Mouse (Mus musculus) neural tube, embryonic 11.5 days (tissue): ENCODE data around the gene Gng7. TPM values are rescaled to one million over a fixed set of nuclear protein-coding genes. Genes with fewer than 3 reads are reported as not detected.
"Not testable (repeated sequence)": the region's sequence is repeated elsewhere in the genome, so short reads cannot be mapped to it uniquely, and the experiment has no call there.

Experiments used
- ATAC-seq: fragments of 200-750 bp; cut with Nextera tagmentation; 2 replicates; pipeline ENCODE4 v1.8.0; 2017; ENCODE audit warnings: moderate number of reproducible peaks, mild to moderate bottlenecking, moderate TSS enrichment, moderate library complexity; ENCODE audit not compliant: insufficient read depth, low FRiP score, low TSS enrichment
- DNase-seq: peaks from one replicate; pipeline ENCODE4 v3.0.0-alpha.2; 2015; ENCODE audit warnings: low spot score
- H3K27ac ChIP-seq: fragments of 300-500 bp; sonication (generic); 2 replicates; pipeline ENCODE4 v1.5.1; 2014; ENCODE audit warnings: low read depth, mild to moderate bottlenecking, low read length
- H3K27me3 ChIP-seq: fragments of 300-500 bp; sonication (generic); 2 replicates; pipeline ENCODE4 v1.6.1; 2014; ENCODE audit warnings: mild to moderate bottlenecking, low read length, mixed read lengths; ENCODE audit not compliant: control insufficient read depth, insufficient read depth
- H3K36me3 ChIP-seq: fragments of 300-500 bp; sonication (generic); 2 replicates; pipeline ENCODE4 v1.6.1; 2014; ENCODE audit warnings: mild to moderate bottlenecking, low read length, moderate library complexity, mixed read lengths; ENCODE audit not compliant: control insufficient read depth, insufficient read depth
- H3K4me1 ChIP-seq: fragments of 300-500 bp; sonication (generic); 2 replicates; pipeline ENCODE4 v1.6.1; 2014; ENCODE audit warnings: low read length, mixed read lengths; ENCODE audit not compliant: control insufficient read depth, insufficient read depth
- H3K4me2 ChIP-seq: fragments of 300-500 bp; sonication (generic); 2 replicates; pipeline ENCODE4 v1.6.1; 2014; ENCODE audit warnings: low read depth, mild to moderate bottlenecking, moderate library complexity
- H3K4me3 ChIP-seq: fragments of 300-500 bp; sonication (generic); 2 replicates; pipeline ENCODE4 v1.5.1; 2014; ENCODE audit warnings: low read depth, low read length
- H3K9ac ChIP-seq: fragments of 300-500 bp; sonication (generic); 2 replicates; pipeline ENCODE4 v1.6.1; 2014; ENCODE audit warnings: mild to moderate bottlenecking, low read length
- H3K9me3 ChIP-seq: fragments of 300-500 bp; sonication (generic); 2 replicates; pipeline ENCODE4 v1.6.1; 2016; ENCODE audit warnings: low read length; ENCODE audit not compliant: control insufficient read depth
- WGBS: fragments of 180-500 bp; shearing (Covaris S2); extraction: QIAGEN DNeasy Blood & Tissue Kit; methylation state at CpG from one replicate; pipeline ENCODE4 v1.1.7; 2014; 5-methylcytosine and 5-hydroxymethylcytosine counted together
- polyA plus RNA-seq: library from polyadenylated mRNA; unstranded; fragments of >200 nt; fragmentation: Nextera tagmentation; extraction: Ambion mirVana; gene quantifications from 2 replicates; pipeline ENCODE4 v1.2.1, GENCODE M21; 2014

The Gng7 gene
- 8.1 and 9.4 TPM in 2 replicates for polyA plus RNA-seq

- Histone ChIP-seq H3K36me3 (no peaks in the 10 kb centered on the region), H3K4me3 (peak within 1 kb of the TSS; percentile 19), H3K27ac (no peak within 1 kb of the TSS), H3K4me1 (no peaks in the 10 kb centered on the region), H3K4me2 (peak within 1 kb of the TSS; percentile 38), H3K27me3 (no peaks in the 10 kb centered on the region), H3K9ac (peak within 1 kb of the TSS; percentile 20; the same call in 1 of the 2 replicates), H3K9me3 (no peaks in the 10 kb centered on the region)
- 9% methylated on average over 31 of the region's 31 CpGs for WGBS
- peak; percentile 98 for ATAC-seq
- DNase-seq = peak; percentile 98
Measured at GRCm38 (mm10) chr10:81014393-81015384, at the start of gene Gng7. Gene Gng7, minus strand, starts transcription at chr10:81014945.

- not testable (repeated sequence) for H3K9me3 ChIP-seq, H3K4me2 ChIP-seq, H3K27me3 ChIP-seq, H3K27ac ChIP-seq, H3K4me1 ChIP-seq, H3K9ac ChIP-seq, H3K4me3 ChIP-seq, ATAC-seq, DNase-seq, H3K36me3 ChIP-seq
- WGBS = 86% methylated on average over 8 of the region's 8 CpGs
Measured at GRCm38 (mm10) chr10:81064519-81064918, 49.8 kb upstream of the Gng7 start.

DNA sequence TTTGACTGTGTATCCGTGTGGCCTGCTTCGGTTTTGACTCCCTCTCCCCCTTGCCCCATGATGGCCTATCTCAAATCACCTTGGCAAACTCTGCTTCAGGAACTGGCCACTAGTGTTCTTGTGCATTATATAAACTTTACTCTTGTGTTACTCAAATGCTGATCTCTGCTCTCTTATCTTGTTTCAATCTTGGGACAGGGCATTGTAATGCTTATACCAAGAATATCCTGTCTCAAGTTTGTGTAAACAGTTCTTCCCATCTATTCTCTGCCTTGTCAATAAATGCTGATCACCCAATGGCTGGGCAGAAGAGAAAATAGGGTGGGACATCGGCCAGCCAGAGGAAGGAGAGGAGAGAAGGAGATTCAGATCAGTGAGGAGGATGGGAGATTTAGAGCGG is 48.0 kb upstream of the Gng7 start:
- H3K4me3 ChIP-seq = no peak overlapping the region
- no peak overlapping the region for H3K27ac ChIP-seq
- WGBS = 63% methylated on average over 4 of the region's 4 CpGs
- no peaks in the 10 kb centered on the region; the same call in 1 of the 2 replicates for H3K36me3 ChIP-seq
- no peak for ATAC-seq
- no peak overlapping the region for H3K4me2 ChIP-seq
- no peaks in the 10 kb centered on the region for H3K9me3 ChIP-seq
- H3K27me3 ChIP-seq = no peaks in the 10 kb centered on the region
- DNase-seq = no peak
- peaks cover 7% of the 10 kb centered on the region for H3K4me1 ChIP-seq
- no peak overlapping the region for H3K9ac ChIP-seq

- DNase-seq (peak; percentile 100), ATAC-seq (peak; percentile 94)
- Histone ChIP-seq H3K4me2 (peak within 1 kb of the TSS; percentile 86), H3K36me3 (no peaks in the 10 kb centered on the region; the same call in 1 of the 2 replicates), H3K9me3 (no peaks in the 10 kb centered on the region), H3K9ac (peak within 1 kb of the TSS; percentile 73), H3K4me1 (peaks cover 7% of the 10 kb centered on the region), H3K27ac (no peak within 1 kb of the TSS), H3K4me3 (peak within 1 kb of the TSS; percentile 87), H3K27me3 (no peaks in the 10 kb centered on the region)
- under 1% methylated on average over 48 of the region's 48 CpGs for WGBS
Measured at GRCm38 (mm10) chr10:81059603-81060543, 45.1 kb upstream of the Gng7 start, which contains the start of gene Sgta. Gene Sgta, minus strand, starts transcription at chr10:81060181.

- WGBS = 90% methylated on average over 6 of the region's 6 CpGs
- H3K9ac ChIP-seq = no peak overlapping the region
- DNase-seq = no peak
- no peaks in the 10 kb centered on the region for H3K9me3 ChIP-seq
- H3K27ac ChIP-seq = no peak overlapping the region
- H3K4me3 ChIP-seq = peak overlapping the region; percentile 87
- H3K4me2 ChIP-seq = no peak overlapping the region
- H3K36me3 ChIP-seq = no peaks in the 10 kb centered on the region; the same call in 1 of the 2 replicates
- peaks cover 7% of the 10 kb centered on the region for H3K4me1 ChIP-seq
- ATAC-seq = no peak
- H3K27me3 ChIP-seq = no peaks in the 10 kb centered on the region
Measured at GRCm38 (mm10) chr10:81058896-81059295, 44.2 kb upstream of the Gng7 start.

- Histone ChIP-seq H3K36me3 (no peaks in the 10 kb centered on the region; the same call in 1 of the 2 replicates), H3K9ac (no peak overlapping the region), H3K27ac (no peak overlapping the region), H3K27me3 (no peaks in the 10 kb centered on the region), H3K4me1 (peaks cover 7% of the 10 kb centered on the region), H3K4me2 (no peak overlapping the region), H3K4me3 (no peak overlapping the region), H3K9me3 (no peaks in the 10 kb centered on the region)
- WGBS = 94% methylated on average over 23 of the region's 23 CpGs
- no peak for ATAC-seq
- DNase-seq = no peak
Measured at GRCm38 (mm10) chr10:81057406-81058130, 42.8 kb upstream of the Gng7 start.

- not testable (repeated sequence) for H3K36me3 ChIP-seq, H3K9ac ChIP-seq, H3K4me3 ChIP-seq, ATAC-seq, H3K27me3 ChIP-seq, H3K9me3 ChIP-seq, DNase-seq, H3K4me2 ChIP-seq, H3K4me1 ChIP-seq, H3K27ac ChIP-seq
- WGBS = 79% methylated on average over 10 of the region's 11 CpGs
Measured at GRCm38 (mm10) chr10:81055802-81056340, 41.1 kb upstream of the Gng7 start.

- no peak for DNase-seq
Measured at GRCm38 (mm10) chr10:81055169-81055568, 40.4 kb upstream of the Gng7 start.

More at GRCm38 (mm10) chr10:81055169-81055568, 40.4 kb upstream of the Gng7 start:
- no peak overlapping the region for H3K27ac ChIP-seq
- no peak for ATAC-seq
- H3K4me2 ChIP-seq = no peak overlapping the region
- H3K9ac ChIP-seq = no peak overlapping the region
- H3K4me3 ChIP-seq = no peak overlapping the region
- no peaks in the 10 kb centered on the region for H3K9me3 ChIP-seq
- WGBS = 88% methylated on average over 6 of the region's 6 CpGs
- H3K27me3 ChIP-seq = no peaks in the 10 kb centered on the region
- peaks cover 7% of the 10 kb centered on the region for H3K4me1 ChIP-seq
- peaks cover 13% of the 10 kb centered on the region for H3K36me3 ChIP-seq
